Mouse (Mus musculus): ENCODE measurements around the gene Cyp26b1.

Gene Cyp26b1

GRCm38 (mm10) chr6:84549852-84550437 lies 43.8 kb downstream of the Cyp26b1 start:
- no peak for DNase-seq

GRCm38 (mm10) chr6:84545428-84545827 lies 48.3 kb downstream of the Cyp26b1 start:
- DNase-seq, result no peak

DNA sequence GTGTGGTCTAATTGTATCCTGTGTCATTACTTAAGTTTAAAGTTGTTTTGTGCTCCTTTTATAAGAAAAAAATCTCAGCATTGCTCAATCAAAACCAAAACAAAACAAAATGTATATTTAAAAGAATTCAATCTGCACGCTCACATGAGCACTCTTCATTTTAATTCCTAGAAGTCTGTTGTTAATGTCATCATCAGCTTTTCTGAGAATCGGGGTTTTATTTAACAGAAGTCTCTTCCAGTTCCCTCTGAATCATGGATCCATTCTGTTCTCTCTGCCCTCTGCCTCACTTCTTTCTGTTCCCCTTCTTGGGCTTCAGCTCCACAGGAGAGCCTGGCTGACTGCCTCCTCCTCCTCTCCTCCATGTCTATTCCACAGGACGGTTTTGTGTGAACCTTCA lies 49.3 kb downstream of the Cyp26b1 start:
- no peak for DNase-seq

DNA sequence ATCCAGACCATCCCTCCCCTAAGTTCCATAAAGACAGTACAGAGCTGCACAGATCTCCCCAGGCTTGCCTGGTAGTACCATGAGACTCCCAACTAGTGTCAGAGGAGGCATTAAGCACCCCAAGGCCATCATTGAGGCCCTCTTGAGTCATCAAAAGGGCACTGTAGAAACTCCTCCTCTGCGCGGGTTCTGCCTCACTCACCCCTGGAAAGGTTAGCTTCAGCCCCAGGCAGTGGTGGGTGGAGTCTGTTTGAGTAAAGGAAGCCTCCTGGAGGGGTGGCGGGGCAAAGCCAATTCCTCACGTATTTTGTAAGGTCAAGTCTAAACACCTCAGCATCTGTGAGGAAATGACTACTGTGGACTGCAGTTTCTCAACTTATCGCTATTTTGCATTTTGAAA lies 50.2 kb downstream of the Cyp26b1 start:
- DNase-seq, result no peak

GRCm38 (mm10) chr6:84539924-84540323 lies 53.8 kb downstream of the Cyp26b1 start:
- no peak for DNase-seq

DNA sequence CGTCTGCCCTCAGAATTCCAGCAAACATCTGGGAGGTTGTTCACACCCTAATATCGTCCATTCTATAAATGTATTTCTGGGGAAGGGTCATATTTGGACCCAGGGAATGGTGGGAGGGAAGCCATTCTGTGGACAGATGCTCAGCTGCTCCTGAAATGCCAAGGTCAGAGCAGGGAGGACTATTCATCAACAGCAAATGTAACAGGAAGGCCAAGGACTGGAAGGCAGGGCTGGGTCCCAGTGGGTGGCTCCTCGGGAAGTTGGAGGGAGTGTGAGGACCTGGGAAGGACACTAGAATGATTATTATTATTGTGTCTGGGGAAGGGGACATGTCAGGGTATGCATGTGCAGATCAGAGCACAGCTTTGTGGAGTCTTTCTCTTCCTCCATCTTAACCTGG lies 55.0 kb downstream of the Cyp26b1 start:
- no peak for DNase-seq

DNA sequence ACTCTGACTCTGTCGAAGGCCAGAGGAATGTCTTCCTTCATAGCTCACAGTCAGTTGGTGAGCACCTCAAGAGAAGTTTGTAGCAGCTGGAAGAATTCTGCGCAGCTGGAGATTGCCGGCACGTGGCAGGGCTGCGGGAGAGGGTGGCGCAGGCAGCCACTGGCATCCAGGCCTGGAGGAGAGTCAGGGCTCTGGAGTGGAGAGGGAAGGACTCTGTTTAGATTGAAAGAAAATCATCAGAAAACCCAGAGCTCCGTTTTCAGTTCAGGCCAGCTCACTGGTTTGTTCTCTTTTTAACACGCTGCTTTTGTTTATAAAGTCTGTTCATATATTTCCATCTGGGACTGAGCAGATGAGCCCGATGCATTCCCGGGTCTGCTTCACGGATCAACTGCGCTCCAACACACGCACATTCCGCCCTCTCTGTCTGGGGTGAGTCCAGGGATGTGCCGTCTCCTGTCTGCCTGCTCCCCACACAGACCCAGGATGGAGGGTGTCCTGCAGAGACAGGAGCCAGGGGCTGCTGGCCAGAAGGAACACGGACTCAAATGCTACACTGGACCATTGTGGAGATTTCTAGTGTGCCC lies 56.0 kb downstream of the Cyp26b1 start:
- DNase-seq, result no peak

GRCm38 (mm10) chr6:84534944-84535343 lies 58.8 kb downstream of the Cyp26b1 start:
- no peak for DNase-seq

DNA sequence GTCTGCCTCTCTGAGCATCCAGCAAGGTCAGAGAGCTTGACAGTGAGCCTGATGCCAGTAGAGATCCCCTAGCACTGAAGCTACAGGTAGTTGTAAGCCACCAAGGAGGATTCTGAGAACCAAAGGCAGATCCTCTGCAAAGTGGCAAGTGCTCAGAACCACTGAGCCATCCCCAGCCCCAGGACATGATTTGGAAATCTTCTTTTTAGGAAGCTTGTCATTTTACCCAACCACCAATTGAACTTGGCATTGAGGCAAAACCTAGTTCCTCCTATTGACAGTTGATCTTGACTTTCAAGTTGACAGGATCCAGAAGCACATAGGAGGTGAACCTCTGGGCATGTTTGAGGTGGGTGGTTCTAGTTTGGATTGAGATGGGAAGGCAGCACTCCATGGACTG lies 63.8 kb downstream of the Cyp26b1 start:
- no peak for DNase-seq

DNA sequence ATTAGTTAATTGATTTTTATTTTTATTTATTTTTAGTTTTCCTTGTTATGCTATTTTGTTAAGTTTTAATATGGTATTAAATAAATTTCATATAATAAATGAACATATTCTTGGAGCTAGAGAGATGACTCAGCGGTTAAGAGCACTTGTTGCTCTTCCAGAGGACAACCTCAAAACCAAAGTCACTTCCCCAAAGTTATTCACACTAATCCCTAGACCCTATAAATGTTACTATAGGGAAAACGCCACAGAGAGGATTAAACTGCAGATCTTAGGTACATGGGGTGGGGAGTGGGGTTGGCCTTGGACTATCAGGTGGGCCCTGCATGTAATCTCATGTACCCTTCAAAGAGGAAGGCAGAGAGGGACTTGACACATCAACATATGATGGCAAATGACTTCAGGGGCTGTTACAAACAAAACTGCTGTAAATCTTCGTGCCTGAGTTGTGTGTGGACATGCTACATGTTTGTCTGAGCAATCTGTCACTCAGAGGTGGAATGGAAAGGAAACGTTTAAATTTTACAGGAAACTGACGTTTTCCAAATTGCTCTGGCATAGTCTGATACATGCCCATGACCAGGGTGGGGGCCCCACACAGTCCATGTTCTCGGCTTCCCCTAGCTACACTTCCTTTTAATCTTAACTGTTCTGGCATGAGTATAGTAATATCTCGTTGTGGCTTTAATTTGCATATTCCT lies 68.7 kb downstream of the Cyp26b1 start:
- no peak for DNase-seq

All from cerebellum, adult 11-12 months (tissue).